ENCODE assay signal across 7 mouse cellular contexts in genomic region chr15:97246256-97246655, GRCm38 (mm10). TPM values are rescaled to one million over a fixed set of nuclear protein-coding genes. Genes with fewer than 3 reads are reported as not detected.
DNase-seq lines count a peak whose midpoint lies in the region; ATAC-seq lines count a peak whose summit lies in the region.

No protein-coding gene starts in this region.

- H3K4me1 ChIP-seq in heart, embryonic 16.5 days (ENCODE audit: control insufficient read depth, insufficient read depth, low read length): no peaks in the 10 kb centered on the region
- peaks cover 8% of the 10 kb centered on the region for H3K4me1 ChIP-seq in liver, embryonic 15.5 days (replicated peaks)

- 23% methylated on average over 14 of the region's 14 CpGs for WGBS in heart, embryonic 16.5 days
- WGBS in liver, embryonic 15.5 days (ENCODE audit: insufficient replicate concordance): 26% methylated on average over 14 of the region's 14 CpGs

- DNase-seq in thymus, postnatal 4 days: peak; percentile 33
- DNase-seq in thymus, adult 18-20 months: no peak
- DNase-seq in frontal cortex, adult 2 months (ENCODE audit: extremely low spot score in 1 of 2, low spot score in 1 of 2): no peak
- DNase-seq in frontal cortex, postnatal 25 days (ENCODE audit: low spot score in 2 of 2): no peak
- DNase-seq in layer of hippocampus, adult 8-10 months (ENCODE audit: low spot score in 2 of 2): no peak

- peak overlapping the region; percentile 66 for H3K4me3 ChIP-seq in heart, embryonic 16.5 days (ENCODE audit: low read length)
- H3K4me3 ChIP-seq in liver, embryonic 15.5 days (replicated peaks): peak overlapping the region; percentile 63; the same call in 1 of the 2 replicates

- H3K9ac ChIP-seq in heart, embryonic 16.5 days (ENCODE audit: low read length): no peak overlapping the region
- H3K9ac ChIP-seq in liver, embryonic 15.5 days: no peak overlapping the region

- peak overlapping the region; percentile 72 for H3K4me2 ChIP-seq in heart, embryonic 16.5 days (ENCODE audit: low read depth, low read length)
- H3K4me2 ChIP-seq in liver, embryonic 15.5 days: peak overlapping the region; percentile 84

- ATAC-seq in heart, embryonic 16.5 days (replicated peaks; ENCODE audit: extremely low read depth, insufficient read depth, low FRiP score): no peak
- no peak for ATAC-seq in liver, embryonic 15.5 days (ENCODE audit: insufficient read depth)

- no peaks in the 10 kb centered on the region for H3K36me3 ChIP-seq in heart, embryonic 16.5 days (ENCODE audit: control insufficient read depth, insufficient read depth)
- no peaks in the 10 kb centered on the region for H3K36me3 ChIP-seq in liver, embryonic 15.5 days (replicated peaks)

- peaks cover 16% of the 10 kb centered on the region for H3K27me3 ChIP-seq in heart, embryonic 16.5 days (ENCODE audit: control insufficient read depth, insufficient read depth, low read length)
- peaks cover 71% of the 10 kb centered on the region for H3K27me3 ChIP-seq in liver, embryonic 15.5 days

- H3K9me3 ChIP-seq in heart, embryonic 16.5 days (replicated peaks; ENCODE audit: control insufficient read depth, low read length): no peaks in the 10 kb centered on the region; the same call in 1 of the 2 replicates
- no peaks in the 10 kb centered on the region for H3K9me3 ChIP-seq in liver, embryonic 15.5 days (replicated peaks)

- no peak overlapping the region for H3K27ac ChIP-seq in heart, embryonic 16.5 days (ENCODE audit: low read length)
- H3K27ac ChIP-seq in liver, embryonic 15.5 days (replicated peaks): no peak overlapping the region

RNA-seq across cellular contexts. Expression of gene Pced1b, which starts 0.7 kb away (rescaled TPM):
- polyA plus RNA-seq in heart, embryonic 16.5 days (2015; fragmentation: Nextera tagmentation; extraction: Ambion mirVana): 2.1 and 2.7 TPM in 2 replicates
- 3.5 and 5.0 TPM in 2 replicates for polyA plus RNA-seq in liver, embryonic 15.5 days (2015; fragmentation: Nextera tagmentation; extraction: Ambion mirVana)
- polyA plus RNA-seq in frontal cortex, adult 2 months (2012; rRNA removed): 13.0 and 14.4 TPM in 2 replicates
- total RNA-seq in layer of hippocampus, adult 8-10 months (2022): 10 to 100 TPM in 3 of 4 experiments, 1 to 10 TPM in 1; 7.2 to 11.4 (median 10.5) TPM

RNA-seq across cellular contexts. Expression of gene Amigo2, which starts 0.8 kb away (rescaled TPM):
- polyA plus RNA-seq in heart, embryonic 16.5 days (2015; fragmentation: Nextera tagmentation; extraction: Ambion mirVana): 4.0 and 4.1 TPM in 2 replicates
- polyA plus RNA-seq in liver, embryonic 15.5 days (2015; fragmentation: Nextera tagmentation; extraction: Ambion mirVana): 0.91 and 0.99 TPM in 2 replicates
- 10.8 and 12.1 TPM in 2 replicates for polyA plus RNA-seq in frontal cortex, adult 2 months (2012; rRNA removed)
- total RNA-seq in layer of hippocampus, adult 8-10 months (2022): 10 to 100 TPM; 18.3 to 26.9 (median 20.8) TPM
